Mouse (Mus musculus): ENCODE measurements around the gene Col26a1.

- TF ChIP-seq GATA1 (IDR thresholded peaks at IDR 0.05; ENCODE audit: low read length) (no peak), TAL1 (IDR thresholded peaks at IDR 0.05; ENCODE audit: low read length) (no peak)
Observed at GRCm38 (mm10) chr5:136872417-136872816, 10.6 kb downstream of the Col26a1 start.
